Mouse (Mus musculus) naive thymus-derived CD4-positive, alpha-beta T cell, adult 5 months (primary cell): ENCODE data around the gene Apmap. TPM values are rescaled to one million over a fixed set of nuclear protein-coding genes. Genes with fewer than 3 reads are reported as not detected.

Experiments
- polyA plus RNA-seq: library from polyadenylated mRNA; unstranded; fragments of 100-300 nt; shearing (Covaris generic); gene quantifications from one replicate; pipeline ENCODE4 v1.2.1, GENCODE M21; 2017

Gene Apmap
- 37.4 TPM for polyA plus RNA-seq

DNA sequence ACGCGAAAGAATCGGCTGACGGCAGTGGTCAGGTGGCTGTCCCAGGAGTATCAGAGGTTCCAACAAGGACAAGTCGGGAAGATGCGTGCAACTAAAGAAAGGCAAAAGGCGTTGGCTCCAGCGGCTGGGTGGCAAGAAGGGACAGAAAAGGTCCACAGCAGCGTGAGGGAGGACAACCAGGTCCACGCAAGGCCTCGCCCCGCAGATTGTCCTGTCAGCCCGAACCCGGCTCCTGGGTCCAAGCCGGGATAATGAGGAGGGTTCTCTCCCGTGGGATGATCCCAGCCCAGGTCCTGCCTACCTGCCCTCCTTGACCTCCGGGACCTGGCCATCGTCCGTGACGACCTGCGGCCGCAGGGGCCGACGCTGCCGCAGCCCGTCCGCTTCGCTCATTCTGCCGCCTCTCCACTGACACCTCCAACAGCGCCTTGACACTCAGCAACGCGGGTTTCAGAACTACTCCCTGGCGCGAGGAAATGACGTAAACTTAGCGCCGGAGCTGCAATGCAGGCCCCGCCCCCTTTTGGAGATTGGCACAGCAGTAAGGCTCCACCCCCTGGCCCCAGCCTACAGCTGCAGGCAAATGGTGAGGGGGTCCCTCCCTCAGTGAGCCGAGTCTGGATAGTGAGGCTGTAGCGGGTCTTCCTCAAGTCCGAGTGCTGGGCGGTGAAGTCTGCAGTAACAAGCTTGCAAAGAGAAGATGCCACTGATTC is at the start of gene Apmap:
TSS of gene Apmap (minus strand) at position 481 of the 713 bp plus-strand sequence.

DNA sequence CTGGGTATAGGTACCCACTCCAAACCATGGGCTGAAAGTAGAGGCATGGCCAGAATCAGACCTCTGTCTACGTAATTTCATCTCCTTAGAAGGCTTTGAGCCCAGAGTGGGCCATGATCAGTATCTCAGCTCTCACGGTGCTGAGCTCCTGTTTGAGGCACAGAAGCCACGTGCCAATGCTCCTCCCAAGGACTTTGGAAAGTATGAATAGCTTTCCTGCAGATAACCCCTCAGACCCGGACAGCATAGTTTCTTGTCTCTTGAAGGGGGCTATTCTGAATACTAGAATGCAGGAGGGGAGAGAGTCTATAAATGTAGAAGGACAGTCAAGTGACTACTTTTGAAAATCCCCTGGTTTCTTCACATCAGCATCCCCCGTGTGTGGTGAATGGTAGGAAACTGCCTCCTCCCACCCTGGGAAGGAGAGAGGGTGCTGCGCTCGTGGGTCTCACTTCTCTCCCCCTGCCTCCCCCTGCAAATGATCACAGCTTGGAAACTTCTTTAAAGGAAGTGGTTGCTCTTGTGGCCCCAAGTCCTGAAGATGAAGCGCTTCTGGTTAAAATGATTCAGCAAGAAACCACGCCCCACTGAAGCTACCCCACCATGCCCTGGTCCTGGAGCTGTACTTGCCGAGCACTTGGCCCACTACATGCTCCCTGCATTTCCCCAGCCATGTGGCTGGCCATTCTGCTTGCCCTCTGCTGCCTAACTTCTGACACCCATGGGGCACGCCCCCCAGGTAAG is 38.3 kb downstream of the Apmap start, which contains the start of gene Cst7:
TSS of gene Cst7 (plus strand) at position 569 of the 744 bp plus-strand sequence.

Other genes with a start within 250 kb of the Apmap start
- 3.5 TPM for gene 3300002I08Rik, start 245.8 kb downstream of the Apmap start, polyA plus RNA-seq
- gene Zfp442, start 157.1 kb downstream of the Apmap start, polyA plus RNA-seq: 1.5 TPM
- not detected for gene Zfp345, start 123.5 kb downstream of the Apmap start, polyA plus RNA-seq
- gene Cst7, start 38.2 kb downstream of the Apmap start, polyA plus RNA-seq: 22.7 TPM
- gene Acss1, start 59.9 kb upstream of the Apmap start, polyA plus RNA-seq: 56.7 TPM
- not detected for gene Vsx1, start 80.8 kb upstream of the Apmap start, polyA plus RNA-seq
- 69.7 TPM for gene Entpd6, start 140.5 kb upstream of the Apmap start, polyA plus RNA-seq
- 54.3 TPM for gene Pygb, start 178.2 kb upstream of the Apmap start, polyA plus RNA-seq